Mouse (Mus musculus): ENCODE measurements around the gene Coro6.

The Coro6 gene

DNA sequence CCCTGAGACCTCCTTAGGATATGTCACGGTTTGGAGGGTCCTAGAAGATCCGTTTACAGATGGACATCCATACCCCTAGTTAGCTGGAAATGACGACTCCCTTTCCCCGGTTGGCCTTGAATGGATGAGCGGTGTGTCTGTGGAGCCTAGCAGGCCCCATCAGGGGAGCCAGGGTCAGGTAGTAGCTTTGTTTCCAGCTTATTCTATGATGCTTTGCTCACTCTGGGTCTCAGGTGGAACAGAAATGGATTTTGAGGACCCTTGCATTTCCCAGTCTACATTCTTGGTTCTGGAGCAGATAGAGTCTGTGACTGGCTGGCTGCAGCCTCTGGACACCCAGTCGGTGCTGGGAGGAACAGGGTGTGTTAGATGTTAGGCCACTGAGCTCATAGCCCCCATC is 32.6 kb downstream of the Coro6 start:
- no peak for DNase-seq

- no peak for DNase-seq
Measured at GRCm38 (mm10) chr11:77495507-77495906, 33.3 kb downstream of the Coro6 start.

DNA sequence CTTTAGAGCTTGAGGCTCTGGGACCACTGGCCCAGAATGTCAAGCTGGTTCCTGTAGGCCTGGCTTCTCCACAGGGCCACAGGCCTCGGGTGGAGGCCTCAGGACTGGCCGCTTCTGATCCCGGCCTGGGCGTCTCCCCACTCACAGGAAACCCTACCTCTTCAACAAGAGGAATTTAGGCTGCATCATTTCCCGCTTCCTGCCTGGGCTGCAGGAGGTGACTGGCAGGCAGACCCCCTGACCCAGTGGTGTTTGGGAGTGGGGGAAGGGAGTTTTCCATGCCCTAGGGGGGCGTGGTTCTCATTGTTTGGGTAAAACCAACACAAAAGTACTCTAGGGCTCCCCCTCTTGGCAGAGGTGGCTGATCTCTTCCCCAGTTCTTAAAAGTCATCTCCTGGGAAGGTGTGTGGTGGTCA is 35.1 kb downstream of the Coro6 start:
- DNase-seq: peak; percentile 59 to 62

GRCm38 (mm10) chr11:77497851-77498250 is 35.6 kb downstream of the Coro6 start:
- DNase-seq: no peak

DNA sequence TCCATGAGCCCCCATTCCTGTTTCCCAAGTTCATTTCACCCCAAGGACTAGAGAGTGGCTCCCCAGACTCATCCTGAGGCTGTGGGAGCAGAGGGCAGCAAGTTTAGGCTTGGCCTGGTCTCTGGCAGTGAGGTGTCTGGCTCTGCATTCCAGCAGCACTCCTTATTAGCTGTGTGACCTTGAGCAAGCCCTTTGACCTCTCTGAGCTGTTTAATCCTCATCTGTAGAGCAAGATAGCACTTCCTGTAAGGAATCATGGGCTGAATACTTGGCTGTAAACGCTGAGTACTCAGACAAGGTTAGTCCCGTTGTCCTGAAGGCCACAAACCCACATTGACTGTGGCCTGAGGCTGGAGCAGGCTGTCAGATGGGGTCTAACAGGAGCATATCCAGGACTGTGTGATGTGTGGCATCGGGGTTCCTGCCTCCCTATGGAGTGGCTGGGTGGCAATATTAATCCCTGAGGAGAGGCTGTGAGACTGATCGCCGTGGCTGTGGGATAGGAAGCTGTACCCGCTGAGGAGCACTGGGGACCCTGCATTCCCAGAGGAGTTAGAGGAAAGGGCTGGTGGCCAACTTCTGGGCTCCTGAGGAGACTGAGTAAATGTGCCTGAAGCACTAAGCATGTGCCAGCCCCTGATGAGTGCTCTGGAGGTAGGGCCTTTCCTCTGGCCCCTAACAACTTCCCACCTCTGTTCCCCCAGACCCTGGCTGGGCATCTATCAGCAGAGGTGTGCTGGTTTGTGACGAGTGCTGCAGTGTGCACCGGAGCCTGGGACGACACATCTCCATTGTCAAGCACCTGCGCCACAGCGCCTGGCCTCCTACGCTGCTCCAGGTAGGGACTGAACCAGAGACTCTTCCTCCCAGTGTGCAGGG is 36.3 kb downstream of the Coro6 start:
- DNase-seq: no peak

- no peak for DNase-seq
Measured at GRCm38 (mm10) chr11:77499354-77499753, 37.1 kb downstream of the Coro6 start.

DNA sequence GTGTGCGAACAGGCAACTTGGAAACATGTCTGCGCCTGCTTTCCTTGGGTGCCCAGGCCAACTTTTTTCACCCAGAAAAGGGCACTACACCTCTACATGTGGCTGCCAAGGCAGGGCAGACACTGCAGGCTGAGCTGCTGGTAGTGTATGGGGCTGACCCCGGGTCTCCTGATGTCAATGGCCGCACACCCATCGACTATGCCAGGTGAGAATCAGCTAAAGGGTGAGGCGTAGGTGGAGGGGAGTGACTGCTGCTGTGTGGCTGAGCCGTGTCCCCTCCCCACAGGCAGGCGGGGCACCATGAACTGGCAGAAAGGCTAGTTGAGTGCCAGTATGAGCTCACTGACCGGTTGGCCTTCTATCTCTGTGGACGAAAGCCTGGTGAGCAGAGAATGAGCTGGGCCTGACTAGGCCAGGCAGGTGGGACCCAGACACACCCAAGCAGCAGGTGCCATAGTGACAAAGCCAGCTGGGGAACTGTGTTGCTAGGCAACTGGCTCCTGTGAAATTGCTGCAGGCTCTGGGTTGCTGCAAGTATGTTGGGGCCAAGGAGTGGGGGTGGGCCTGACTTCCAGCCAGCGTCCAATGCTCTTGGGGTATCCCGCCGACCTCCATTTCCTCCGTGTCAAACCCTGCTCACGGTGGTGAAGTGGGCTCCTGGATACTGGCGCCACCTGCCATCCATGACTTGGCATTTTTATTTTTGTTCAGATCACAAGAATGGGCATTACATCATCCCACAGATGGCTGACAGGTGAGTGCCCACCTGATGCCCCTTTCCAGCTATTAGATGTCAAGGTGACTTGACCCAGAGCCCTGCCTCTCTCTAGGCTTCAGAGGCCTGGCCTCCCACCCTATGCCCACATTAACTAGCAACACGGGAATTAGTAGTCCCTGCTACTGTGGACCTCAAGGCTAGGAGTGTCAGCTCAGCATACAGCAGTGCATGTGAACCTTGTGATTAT is 38.4 kb downstream of the Coro6 start:
- DNase-seq: no peak

DNA sequence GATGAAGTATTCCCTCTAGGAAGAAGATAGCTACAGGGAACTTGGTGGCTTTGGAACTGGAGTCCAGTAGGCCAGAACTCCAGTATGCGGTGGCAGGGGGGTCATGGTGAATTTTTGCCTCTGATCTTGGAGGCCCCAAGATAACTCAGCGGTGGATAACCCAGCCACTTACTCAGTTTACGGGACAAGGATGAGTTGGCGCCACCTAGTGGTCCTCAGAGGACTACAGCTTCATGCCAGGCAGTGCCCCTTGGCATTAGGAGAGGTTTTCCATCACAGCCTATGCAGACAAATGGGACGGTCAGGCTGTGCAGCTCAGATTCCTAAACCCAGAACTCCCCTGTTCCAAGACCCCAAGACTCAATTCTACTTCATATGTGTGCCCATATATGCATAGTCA is 39.2 kb downstream of the Coro6 start:
- DNase-seq: peak; percentile 69 to 75

GRCm38 (mm10) chr11:77501971-77502370 is 39.8 kb downstream of the Coro6 start:
- DNase-seq: no peak

DNA sequence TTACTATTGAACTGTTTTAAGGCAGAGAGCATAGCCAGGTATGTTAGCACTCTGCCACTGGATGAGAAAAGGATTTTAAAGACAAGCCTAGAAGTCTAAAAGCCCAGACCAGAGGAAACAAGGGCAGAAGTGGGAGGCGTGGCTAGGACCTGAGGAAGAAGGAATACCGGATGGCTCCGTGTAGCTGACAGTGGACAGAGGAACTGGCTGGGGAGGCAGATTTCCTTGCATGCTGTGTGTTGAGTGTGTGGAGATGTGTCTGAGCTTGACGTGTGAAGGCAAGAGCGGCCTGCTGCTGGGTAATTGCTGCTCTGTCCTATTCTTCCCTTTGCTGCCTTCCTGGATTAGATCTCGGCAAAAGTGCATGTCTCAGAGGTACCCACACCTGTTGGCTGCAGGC is 40.3 kb downstream of the Coro6 start:
- no peak for DNase-seq

GRCm38 (mm10) chr11:77503511-77503910 is 41.3 kb downstream of the Coro6 start:
- no peak for DNase-seq

GRCm38 (mm10) chr11:77504377-77504776 is 42.2 kb downstream of the Coro6 start:
- no peak for DNase-seq

DNA sequence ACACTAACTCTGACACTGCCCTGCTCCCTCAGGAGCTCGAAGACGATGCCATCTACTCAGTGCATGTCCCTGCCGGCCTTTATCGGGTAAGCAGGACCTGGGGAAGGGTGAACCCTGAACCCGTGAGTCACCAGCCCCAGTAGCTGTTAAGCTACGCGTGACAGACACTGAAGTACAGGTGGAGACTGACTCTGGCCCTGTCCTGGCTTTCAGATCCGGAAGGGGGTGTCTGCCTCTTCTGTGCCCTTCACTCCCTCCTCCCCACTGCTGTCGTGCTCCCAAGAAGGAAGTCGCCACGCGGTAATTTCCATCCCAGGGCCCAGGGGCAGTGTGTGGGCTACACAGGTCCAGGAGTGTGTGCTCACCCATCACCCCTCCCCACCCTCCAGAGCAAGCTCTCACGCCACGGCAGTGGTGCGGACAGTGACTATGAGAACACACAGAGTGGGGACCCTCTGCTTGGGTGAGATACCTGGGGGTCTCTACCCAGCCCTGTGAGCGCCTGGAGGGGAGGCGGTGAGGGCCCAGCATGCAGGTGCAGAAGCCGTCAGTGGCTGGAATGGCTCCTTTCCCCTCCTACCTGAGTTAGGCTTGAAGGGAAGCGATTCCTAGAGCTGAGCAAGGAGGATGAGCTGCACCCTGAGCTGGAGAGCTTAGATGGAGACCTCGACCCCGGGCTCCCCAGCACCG is 43.2 kb downstream of the Coro6 start:
- peak in 1 of 2 experiments; percentile 20 for DNase-seq

DNA sequence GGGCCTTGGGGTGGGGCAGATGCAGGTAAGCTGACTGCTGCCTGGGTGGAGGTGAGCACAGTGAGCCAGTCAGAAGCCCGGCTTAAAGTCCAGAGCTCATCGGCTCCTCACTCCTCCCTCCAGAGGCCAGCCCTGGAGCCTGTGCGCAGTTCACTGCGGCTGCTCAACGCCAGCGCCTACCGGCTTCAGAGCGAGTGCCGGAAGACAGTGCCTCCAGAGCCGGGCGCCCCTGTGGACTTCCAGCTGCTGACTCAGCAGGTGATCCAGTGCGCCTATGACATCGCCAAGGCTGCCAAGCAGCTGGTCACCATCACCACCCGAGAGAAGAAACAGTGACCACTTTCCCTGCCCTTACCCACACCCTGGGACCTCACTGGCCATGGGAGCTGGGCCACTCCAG is 44.1 kb downstream of the Coro6 start:
- DNase-seq: peak in 1 of 2 experiments; percentile 27

GRCm38 (mm10) chr11:77506941-77507340 is 44.7 kb downstream of the Coro6 start:
- peak in 1 of 2 experiments; percentile 17 for DNase-seq

- DNase-seq: no peak
Measured at GRCm38 (mm10) chr11:77507426-77507825, 45.2 kb downstream of the Coro6 start.

DNA sequence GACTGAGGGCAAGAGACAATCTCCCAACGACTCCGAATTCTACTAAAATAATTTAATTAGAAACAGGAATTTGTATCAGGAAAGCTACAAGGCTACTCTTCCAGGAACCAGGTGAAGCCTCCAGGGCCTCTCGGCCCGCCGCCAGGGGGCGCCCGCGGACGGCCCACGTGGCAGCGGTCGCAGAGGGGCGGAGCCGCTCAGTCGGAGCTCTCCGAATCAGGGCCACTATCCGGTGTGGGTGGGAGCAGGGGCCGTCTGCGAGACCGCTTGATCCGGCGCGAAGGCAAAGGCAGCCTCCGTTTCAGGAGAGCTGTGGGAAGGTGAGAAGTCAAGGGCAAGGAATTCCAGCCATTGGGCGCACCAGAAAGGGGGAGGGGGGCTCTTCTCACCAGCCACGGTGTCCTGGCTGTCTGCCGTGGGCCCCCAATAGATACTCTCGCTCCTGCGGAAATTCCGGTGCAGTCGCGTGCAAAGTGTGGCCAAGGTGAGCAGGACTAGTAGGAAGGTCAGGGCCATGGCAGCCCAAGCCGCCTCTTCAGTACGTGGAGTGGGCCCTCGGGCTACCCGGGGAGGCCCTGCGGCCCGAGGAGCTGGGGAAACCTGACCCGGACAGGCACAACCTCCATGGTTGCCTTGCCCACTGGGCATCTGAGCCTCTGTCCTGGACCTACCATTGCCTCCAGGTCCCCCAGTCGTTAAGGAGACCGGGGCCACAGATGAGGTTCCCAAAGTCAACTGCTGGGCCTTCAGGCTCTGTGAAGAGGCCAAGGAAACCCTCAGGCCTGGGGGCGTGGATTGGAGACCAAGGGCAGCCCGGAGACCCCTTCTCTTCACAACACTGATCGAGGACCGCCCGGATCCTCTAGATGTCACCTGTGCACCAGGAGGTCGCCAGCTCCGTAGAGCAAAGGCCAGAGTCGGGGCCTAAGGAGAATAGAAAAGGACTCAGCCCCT is 46.1 kb downstream of the Coro6 start:
- DNase-seq: peak; percentile 86 to 89

DNA sequence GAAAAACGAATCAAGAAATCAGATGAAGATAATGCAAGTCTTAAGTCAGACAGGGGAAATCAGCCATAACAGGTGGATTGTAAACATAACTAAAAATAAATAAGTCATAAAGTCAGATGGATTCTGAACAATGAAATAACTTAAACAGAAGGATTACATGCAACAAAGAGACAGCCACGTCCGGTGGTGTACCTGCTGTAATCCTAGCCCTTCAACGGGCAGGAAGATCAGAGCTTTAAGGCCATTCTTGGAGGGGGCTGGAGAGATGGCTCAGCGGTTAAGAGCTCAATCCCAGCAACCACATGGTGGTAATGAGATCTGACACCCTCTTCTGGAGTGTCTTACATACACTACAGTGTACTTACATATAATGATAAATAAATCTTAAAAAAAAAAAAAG is 49.1 kb downstream of the Coro6 start:
- DNase-seq: no peak

- DNase-seq: peak; percentile 87 to 91
Measured at GRCm38 (mm10) chr11:77512891-77513810, 50.9 kb downstream of the Coro6 start.

GRCm38 (mm10) chr11:77513811-77514170 is 51.6 kb downstream of the Coro6 start:
- DNase-seq: peak in 1 of 2 experiments; percentile 10
